Mouse (Mus musculus) erythroblast, embryonic 14.5 days (primary cell): ENCODE measurements around the gene Tspan32.

Experiments
- GATA1 ChIP-seq: IDR thresholded peaks from 2 replicates; pipeline ENCODE4 v1.6.1; 2012; ENCODE audit warnings: low read length, inconsistent platforms, mixed read lengths
- TAL1 ChIP-seq: IDR thresholded peaks from 3 replicates; pipeline ENCODE4 v1.6.1; 2012; ENCODE audit warnings: low read length, inconsistent platforms, mixed read lengths

DNA sequence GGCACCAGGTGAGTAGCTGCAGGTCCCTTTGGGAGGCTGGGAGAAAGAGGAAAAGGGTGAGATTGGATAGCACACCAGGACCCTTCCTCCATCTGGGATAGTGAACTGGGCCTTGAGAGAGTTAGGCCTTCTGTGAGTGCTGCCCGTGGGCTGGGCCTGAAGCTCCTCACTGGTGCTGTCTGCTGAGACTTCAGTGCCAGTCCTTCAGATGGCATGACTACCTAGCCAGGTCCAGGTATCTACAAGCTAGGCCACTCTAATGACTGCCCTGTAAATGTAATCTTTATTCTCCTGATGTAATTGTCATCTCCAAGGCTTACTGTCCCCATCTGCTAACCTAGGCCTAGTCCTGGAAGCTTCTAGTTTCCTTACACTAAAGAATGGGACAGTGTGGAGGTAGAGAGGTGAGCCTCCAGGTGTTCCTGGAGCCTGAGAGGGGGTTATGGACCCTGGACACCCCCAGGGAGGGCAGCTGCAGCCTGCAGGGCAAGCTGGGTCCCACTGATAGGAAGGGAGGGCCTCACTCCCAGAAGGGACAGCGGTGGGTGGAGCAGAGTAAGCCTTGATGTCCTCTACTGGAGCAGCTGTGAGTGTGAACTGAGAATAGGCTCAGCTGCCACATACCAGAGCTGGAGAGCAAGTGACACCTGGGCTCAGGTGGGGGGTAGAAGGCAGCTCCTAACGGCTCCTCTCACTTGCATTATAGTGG lies 9.1 kb upstream of the Tspan32 start:
- peak; percentile 64 for TF ChIP-seq GATA1
- peak; percentile 90 for TF ChIP-seq TAL1
